Mouse (Mus musculus): ENCODE measurements around the gene Surf6. TPM values are rescaled to one million over a fixed set of nuclear protein-coding genes. Genes with fewer than 3 reads are reported as not detected.

Surf6 gene
- 32.9 and 35.2 TPM in 2 replicates for polyA plus RNA-seq (2016; fragmentation: Nextera tagmentation; extraction: Ambion mirVana)

DNA sequence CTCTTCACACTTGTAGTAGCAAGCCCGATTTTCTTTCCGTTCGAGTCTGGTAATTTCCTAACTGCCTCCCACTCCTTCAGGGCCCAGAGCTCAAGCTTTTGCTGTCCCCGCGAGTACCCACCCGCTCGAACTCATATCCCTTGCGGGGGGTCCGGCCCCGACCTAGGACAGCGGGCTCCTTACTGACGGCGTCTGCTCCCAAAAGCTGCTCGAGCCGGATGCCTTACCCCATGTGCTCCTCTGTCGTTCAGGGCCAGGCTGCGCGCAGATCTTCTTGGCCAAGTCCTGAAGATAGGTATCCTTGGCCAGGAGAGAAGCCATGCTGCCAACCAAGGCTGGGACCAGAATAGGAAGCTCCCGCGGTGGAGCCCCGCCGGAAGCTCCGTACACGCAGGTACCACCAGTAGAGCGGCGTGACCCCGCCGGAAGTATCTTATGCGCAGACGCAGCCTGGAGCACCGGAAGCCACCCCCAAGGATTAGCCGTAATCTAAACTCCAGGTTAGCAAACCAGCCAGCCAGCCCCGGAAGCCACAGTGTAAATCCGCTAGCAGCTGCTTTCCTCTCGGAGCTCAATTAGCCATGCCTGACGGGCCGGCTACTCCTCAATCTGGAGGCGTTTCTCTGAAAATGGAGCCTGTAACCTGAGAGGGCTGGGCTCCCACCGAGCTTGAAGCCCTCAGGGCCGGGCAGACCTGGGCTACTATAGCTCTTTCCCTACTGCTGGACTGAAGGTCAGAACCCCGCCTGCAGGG, at the start of gene Surf6:
Gene Surf6, minus strand, starts transcription at position 413 of the 754 bp plus-strand sequence.
- peak; percentile 98 for DNase-seq (ENCODE audit: low spot score)
- Histone ChIP-seq H3K27ac (replicated peaks) (peak within 1 kb of the TSS; percentile 87), H3K4me3 (peak within 1 kb of the TSS; percentile 87), H3K27me3 (ENCODE audit: low read depth, poor library complexity, severe bottlenecking) (no peaks in the 10 kb centered on the region), H3K36me3 (peaks cover 66% of the 10 kb centered on the region), H3K9me3 (replicated peaks) (no peaks in the 10 kb centered on the region), H3K4me1 (peaks cover 31% of the 10 kb centered on the region)
- WGBS, result under 1% methylated on average over 41 of the region's 41 CpGs

DNA sequence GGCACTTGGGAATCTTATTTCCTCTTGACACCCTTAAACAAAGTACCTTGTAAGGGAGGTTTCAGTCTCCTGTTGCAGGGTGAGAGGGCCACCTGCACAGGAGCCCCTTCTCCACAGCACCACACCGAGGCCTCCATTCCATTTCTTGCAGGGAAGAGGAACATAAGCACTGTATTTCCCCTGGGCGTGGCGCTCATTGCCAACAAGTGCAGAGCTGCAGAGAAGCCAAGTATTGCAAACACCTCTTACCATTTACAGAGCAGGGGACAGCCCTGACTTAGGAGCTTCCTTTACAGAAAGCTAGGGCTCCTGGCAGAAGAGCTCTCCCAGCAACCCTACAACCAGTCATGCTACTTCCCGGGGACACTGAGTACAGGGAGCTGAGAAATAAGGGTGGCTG, 49.5 kb upstream of the Surf6 start:
- H3K27me3 ChIP-seq (ENCODE audit: low read depth, poor library complexity, severe bottlenecking), result no peaks in the 10 kb centered on the region
- H3K36me3 ChIP-seq, result peaks cover 85% of the 10 kb centered on the region
- H3K4me3 ChIP-seq, result no peak overlapping the region
- 93% methylated on average over 4 of the region's 4 CpGs for WGBS
- H3K4me1 ChIP-seq, result no peaks in the 10 kb centered on the region
- no peak for DNase-seq (ENCODE audit: low spot score)
- no peak overlapping the region for H3K27ac ChIP-seq (replicated peaks)
- H3K9me3 ChIP-seq (replicated peaks), result no peaks in the 10 kb centered on the region

DNA sequence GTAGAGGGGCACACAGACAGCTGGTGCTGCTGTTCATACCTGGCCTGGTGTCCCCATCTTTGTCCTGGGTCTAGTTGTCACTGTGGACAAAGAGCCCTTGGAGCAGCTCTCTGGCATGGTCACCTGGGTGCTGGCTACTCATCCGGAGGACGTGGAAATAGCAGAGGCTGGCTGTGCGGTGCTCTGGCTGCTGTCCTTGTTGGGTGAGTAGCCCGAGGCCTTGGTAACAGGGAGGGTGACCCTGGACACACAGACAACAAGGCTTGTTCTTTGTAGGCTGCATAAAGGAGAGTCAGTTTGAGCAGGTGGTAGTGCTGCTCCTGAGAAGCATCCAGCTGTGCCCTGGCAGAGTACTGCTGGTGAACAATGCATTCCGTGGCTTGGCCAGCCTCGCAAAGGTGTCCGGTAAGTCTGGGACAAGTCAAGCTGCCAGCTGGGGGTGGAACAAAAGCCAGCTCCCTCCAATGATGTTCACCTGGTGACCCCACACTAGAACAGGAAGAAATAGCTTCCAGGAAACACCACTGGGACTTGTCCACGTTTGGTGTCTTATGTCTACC, 48.7 kb upstream of the Surf6 start:
- H3K4me3 ChIP-seq, result no peak overlapping the region
- H3K9me3 ChIP-seq (replicated peaks), result no peaks in the 10 kb centered on the region
- no peaks in the 10 kb centered on the region for H3K4me1 ChIP-seq
- no peak overlapping the region for H3K27ac ChIP-seq (replicated peaks)
- H3K36me3 ChIP-seq, result peaks cover 80% of the 10 kb centered on the region
- no peak for DNase-seq (ENCODE audit: low spot score)
- H3K27me3 ChIP-seq (ENCODE audit: low read depth, poor library complexity, severe bottlenecking), result no peaks in the 10 kb centered on the region
- 88% methylated on average over 8 of the region's 8 CpGs for WGBS

DNA sequence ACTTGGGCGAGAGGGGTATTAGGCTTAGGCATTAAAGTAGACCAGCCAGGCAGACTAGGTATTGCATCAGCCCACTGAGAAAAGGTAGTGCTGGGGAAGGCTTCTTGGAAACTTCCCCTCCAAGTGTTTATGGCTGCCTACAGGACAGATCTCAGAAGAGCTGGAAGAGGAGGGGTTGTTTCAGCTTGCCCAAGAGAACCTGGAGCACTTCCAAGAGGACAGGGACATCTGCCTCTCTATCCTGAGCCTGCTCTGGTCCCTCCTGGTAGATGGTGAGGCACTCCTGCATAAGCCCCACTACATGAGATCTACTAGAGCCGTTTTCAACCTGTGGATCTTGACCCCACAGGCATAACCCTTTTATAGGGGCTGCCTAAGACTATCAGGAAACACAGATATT, 47.7 kb upstream of the Surf6 start:
- WGBS, result 85% methylated on average over 2 of the region's 2 CpGs
- H3K4me1 ChIP-seq, result no peaks in the 10 kb centered on the region
- DNase-seq (ENCODE audit: low spot score), result no peak
- H3K27me3 ChIP-seq (ENCODE audit: low read depth, poor library complexity, severe bottlenecking), result no peaks in the 10 kb centered on the region
- no peak overlapping the region for H3K4me3 ChIP-seq
- no peak overlapping the region for H3K27ac ChIP-seq (replicated peaks)
- H3K36me3 ChIP-seq, result peaks cover 70% of the 10 kb centered on the region
- no peaks in the 10 kb centered on the region for H3K9me3 ChIP-seq (replicated peaks)

DNA sequence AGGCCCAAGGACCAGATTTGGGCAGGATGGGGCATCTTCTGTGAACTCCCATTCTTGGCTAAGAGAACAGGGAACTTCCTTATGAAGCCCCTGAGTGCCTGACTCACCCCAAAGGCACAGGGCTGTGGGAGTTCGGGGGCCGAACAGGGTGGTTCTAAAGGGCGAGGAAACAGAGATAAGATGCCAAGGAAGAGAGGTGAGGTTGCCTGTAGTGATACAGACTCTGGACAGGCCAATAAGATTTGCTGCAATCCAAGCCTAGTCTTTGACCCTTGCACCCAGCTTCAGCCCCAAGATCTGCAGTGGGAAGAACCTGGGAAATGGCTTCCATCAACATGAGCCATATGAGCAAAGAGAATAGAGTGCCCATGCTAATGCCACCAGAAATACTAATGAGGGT, 40.6 kb upstream of the Surf6 start:
- H3K4me3 ChIP-seq, result no peak overlapping the region
- no peaks in the 10 kb centered on the region for H3K4me1 ChIP-seq
- no peak for DNase-seq (ENCODE audit: low spot score)
- WGBS, result 86% methylated on average over 3 of the region's 3 CpGs
- no peaks in the 10 kb centered on the region for H3K27me3 ChIP-seq (ENCODE audit: low read depth, poor library complexity, severe bottlenecking)
- no peak overlapping the region for H3K27ac ChIP-seq (replicated peaks)
- no peaks in the 10 kb centered on the region for H3K9me3 ChIP-seq (replicated peaks)
- H3K36me3 ChIP-seq, result 0 out of 2 replicates have a peak, but pooled peaks cover 2% of the 10 kb centered on the region

DNA sequence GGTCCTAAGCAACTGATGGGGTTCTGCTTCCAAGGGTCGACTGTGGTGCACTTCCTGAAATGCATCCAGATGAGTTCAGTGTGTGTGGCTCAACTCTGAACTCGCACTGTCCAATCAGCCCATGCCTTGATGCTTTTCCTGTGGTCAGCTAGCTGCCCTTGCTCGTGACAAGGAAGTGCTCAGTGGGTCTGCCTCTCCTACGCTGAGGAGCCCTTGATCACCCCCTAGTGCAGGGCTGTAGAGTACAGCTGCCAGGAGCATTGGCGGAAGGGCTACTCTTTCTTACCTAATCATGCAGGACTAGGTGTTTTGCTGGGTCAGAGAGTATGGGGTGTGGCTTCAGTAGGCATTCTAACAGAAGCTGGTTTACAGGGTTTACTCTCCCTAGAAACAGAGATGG, 38.9 kb upstream of the Surf6 start:
- Histone ChIP-seq H3K36me3 (no peaks in the 10 kb centered on the region), H3K4me3 (no peak overlapping the region), H3K9me3 (replicated peaks) (no peaks in the 10 kb centered on the region), H3K4me1 (no peaks in the 10 kb centered on the region), H3K27ac (replicated peaks) (no peak overlapping the region), H3K27me3 (ENCODE audit: low read depth, poor library complexity, severe bottlenecking) (no peaks in the 10 kb centered on the region)
- no peak for DNase-seq (ENCODE audit: low spot score)
- WGBS, result 52% methylated on average over 5 of the region's 5 CpGs

DNA sequence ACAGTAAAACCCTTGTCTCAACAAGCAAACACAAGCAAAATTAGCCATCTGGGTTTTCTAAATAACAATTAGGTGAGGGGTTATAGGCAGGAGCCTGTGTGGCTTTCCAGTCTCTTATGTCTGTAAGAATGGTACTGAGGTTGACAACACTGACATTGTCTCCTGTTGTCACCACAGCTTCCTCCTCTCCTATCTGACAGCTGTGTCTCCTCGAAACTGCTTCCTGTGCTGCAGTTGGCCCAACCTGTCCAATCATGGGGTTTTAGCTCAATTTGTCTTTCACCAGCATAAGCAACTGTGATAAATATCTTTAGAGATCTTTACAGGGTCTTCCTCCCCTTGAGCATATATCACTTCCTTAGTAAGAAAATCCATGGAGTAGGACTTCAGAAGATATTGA, 33.7 kb upstream of the Surf6 start:
- 84% methylated on average over 1 of the region's 1 CpGs for WGBS
- peaks cover 21% of the 10 kb centered on the region for H3K4me1 ChIP-seq
- no peak overlapping the region for H3K27ac ChIP-seq (replicated peaks)
- no peak for DNase-seq (ENCODE audit: low spot score)
- H3K4me3 ChIP-seq, result no peak overlapping the region
- peaks cover 2% of the 10 kb centered on the region for H3K36me3 ChIP-seq
- no peaks in the 10 kb centered on the region for H3K27me3 ChIP-seq (ENCODE audit: low read depth, poor library complexity, severe bottlenecking)
- H3K9me3 ChIP-seq (replicated peaks), result no peaks in the 10 kb centered on the region

DNA sequence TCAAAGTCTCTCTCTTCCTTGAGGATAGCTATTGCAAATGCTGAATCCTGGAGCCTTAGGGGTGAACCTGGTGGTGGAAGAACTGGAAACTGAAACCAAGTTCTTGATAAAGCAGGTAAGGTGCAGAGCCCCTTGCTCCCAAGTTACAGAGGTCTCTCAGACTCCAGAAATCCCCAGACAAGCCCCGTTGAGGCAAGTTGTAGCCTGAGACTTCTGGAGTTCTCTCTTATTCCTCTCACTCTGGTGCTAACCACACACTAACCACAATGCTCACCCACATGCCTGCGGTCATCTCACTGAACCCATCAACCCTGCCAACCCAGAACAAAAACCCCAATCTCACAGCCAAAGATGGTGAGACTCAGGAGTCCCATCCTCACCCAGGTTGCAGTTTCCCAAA, 32.6 kb upstream of the Surf6 start:
- 91% methylated on average over 2 of the region's 2 CpGs for WGBS
- Histone ChIP-seq H3K27me3 (ENCODE audit: low read depth, poor library complexity, severe bottlenecking) (no peaks in the 10 kb centered on the region), H3K36me3 (peaks cover 13% of the 10 kb centered on the region), H3K9me3 (replicated peaks) (no peaks in the 10 kb centered on the region), H3K4me3 (no peak overlapping the region), H3K4me1 (peaks cover 32% of the 10 kb centered on the region), H3K27ac (replicated peaks) (no peak overlapping the region)
- DNase-seq (ENCODE audit: low spot score), result no peak

DNA sequence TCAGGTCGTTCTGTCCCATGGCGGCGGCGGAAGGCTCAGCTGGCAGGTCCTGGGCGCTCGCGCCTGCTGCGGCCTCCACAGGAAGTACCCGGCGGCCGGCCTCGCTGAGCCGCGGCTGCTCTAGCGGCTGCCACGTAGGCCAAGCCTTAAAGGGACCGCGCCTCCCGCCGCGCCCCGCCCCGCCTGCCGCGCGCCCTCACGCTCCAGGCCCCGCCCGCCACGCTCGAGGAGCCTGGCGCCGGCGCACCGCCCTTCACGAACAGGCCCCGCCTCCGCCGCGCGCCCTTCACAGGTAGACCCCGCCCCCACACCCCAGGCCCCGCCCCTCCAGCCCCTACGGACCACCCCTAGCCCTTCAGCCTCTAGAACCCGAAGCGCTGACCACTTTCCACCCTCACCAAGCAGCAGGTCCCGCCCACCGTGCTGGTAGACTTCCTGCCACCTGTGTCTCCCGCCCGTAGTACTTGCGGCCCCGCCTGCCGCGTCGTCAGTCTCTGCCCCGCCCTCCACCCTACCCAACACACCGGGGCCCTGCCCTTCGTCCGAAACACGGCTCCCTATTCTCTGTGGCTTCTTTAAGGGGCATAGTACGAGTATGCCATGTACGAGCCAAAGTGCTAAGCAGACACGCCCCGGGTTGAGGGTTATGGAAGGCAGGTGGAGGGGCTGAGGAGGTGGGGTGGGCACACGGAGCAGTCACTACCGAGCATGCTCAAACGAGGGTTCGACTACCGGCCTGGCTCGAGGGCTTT, 30.8 kb upstream of the Surf6 start, which contains the start of the genes Surf4 and Stkld1:
Gene Surf4, minus strand, starts transcription at position 625 of the 752 bp plus-strand sequence.
Gene Stkld1, plus strand, starts transcription at position 744 of the 752 bp plus-strand sequence.
- WGBS, result 2% methylated on average over 48 of the region's 70 CpGs

DNA sequence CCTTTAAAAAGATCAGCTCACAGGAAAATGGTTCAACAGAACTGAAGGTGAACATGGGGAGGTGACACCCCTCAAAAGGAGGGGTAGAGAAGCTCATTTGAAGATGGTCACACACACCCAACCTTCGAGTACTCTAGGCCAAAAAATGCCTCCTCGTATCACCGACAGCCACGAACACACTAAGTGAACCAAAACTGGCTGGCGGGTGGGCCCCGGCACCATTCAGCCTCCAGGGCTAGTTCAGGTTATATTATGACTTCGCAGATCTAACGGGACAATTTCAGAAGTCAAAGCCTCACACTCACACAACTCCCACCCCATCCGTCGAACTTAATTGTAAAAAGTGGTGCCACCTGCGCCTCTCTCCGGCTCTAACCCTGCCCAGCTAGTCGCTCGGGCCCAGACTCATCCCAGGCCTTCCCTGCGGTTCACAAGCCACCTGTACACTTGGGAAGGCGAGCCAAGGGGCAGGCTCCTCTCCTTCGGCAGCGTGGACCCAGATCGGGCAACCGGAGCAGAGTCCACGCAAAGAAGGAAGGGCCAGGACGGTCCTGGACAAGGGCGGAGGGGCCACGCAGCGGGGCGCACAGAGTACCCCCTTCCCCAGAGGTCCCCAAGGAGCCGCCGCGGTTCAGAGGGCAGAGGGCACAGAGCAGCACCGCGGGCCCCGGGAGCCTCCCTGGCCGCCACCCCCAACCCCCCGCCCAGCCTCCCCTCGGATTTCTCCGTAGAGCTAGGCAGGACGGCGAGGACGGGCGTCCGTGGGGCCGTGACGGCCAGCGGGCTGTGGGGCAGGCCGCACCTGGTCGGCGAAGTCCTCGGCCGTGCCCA, 30.0 kb upstream of the Surf6 start:
- H3K27me3 ChIP-seq (ENCODE audit: low read depth, poor library complexity, severe bottlenecking), result no peaks in the 10 kb centered on the region
- no peak for DNase-seq (ENCODE audit: low spot score)
- 4% methylated on average over 49 of the region's 49 CpGs for WGBS

More for the DNA sequence above, 30.8 kb upstream of the Surf6 start, which contains the start of the genes Surf4 and Stkld1:
- H3K4me1 ChIP-seq, result peaks cover 33% of the 10 kb centered on the region
- H3K36me3 ChIP-seq, result peaks cover 31% of the 10 kb centered on the region
- H3K4me3 ChIP-seq, result peak within 1 kb of the TSS; percentile 98
- H3K27ac ChIP-seq (replicated peaks), result peak within 1 kb of the TSS; percentile 98
- peak; percentile 94 for DNase-seq (ENCODE audit: low spot score)
- H3K9me3 ChIP-seq (replicated peaks), result no peaks in the 10 kb centered on the region
- no peaks in the 10 kb centered on the region for H3K27me3 ChIP-seq (ENCODE audit: low read depth, poor library complexity, severe bottlenecking)

DNA sequence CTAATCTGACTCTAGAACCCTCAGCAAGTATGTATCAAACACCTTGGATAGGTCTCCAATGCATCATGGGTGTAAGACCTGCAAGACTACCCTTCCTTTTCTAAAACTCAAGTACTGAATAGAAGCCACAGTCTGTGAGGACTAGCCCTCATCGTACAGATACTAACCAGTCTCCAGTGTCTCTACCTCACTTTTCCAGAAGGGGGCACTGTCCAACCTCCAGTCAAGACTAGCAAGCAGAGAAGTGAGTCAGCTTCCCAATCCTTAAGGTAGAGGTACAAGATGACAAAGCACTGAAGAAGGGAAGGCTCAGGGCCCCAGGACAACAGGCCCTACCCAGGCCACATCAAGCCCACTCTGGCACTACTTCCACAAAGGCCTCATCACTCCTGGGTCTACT, 27.7 kb upstream of the Surf6 start:
- H3K27me3 ChIP-seq (ENCODE audit: low read depth, poor library complexity, severe bottlenecking), result no peaks in the 10 kb centered on the region
- peaks cover 62% of the 10 kb centered on the region for H3K36me3 ChIP-seq
- H3K4me3 ChIP-seq, result no peak overlapping the region
- DNase-seq (ENCODE audit: low spot score), result peak; percentile 48
- peaks cover 33% of the 10 kb centered on the region for H3K4me1 ChIP-seq
- no peaks in the 10 kb centered on the region for H3K9me3 ChIP-seq (replicated peaks)
- 68% methylated on average over 1 of the region's 1 CpGs for WGBS
- no peak overlapping the region for H3K27ac ChIP-seq (replicated peaks)

More for the DNA sequence above, 30.0 kb upstream of the Surf6 start:
- H3K4me3 ChIP-seq, result peak overlapping the region; percentile 98
- H3K4me1 ChIP-seq, result peaks cover 33% of the 10 kb centered on the region
- peak overlapping the region; percentile 98 for H3K27ac ChIP-seq (replicated peaks)
- peaks cover 39% of the 10 kb centered on the region for H3K36me3 ChIP-seq
- H3K9me3 ChIP-seq (replicated peaks), result no peaks in the 10 kb centered on the region
